Mouse (Mus musculus) left cerebral cortex, postnatal 36 days (tissue): Measurements from ENCODE around the gene Tor1b. TPM values are rescaled to one million over a fixed set of nuclear protein-coding genes. Genes with fewer than 3 reads are reported as not detected.
"Not testable (repeated sequence)": the region's sequence is repeated elsewhere in the genome, so short reads cannot be mapped to it uniquely, and the experiment has no call there.

Experiments used
- DNase-seq, 2 experiments: peaks; one replicate each; pipeline ENCODE4 v3.0.0; 2021 to 2022; ENCODE audit warnings: low spot score in 2 of 2, mixed read lengths in 1 of 2
- intact Hi-C: fragments of 180-260 bp; cut with DNase I; formaldehyde crosslinking; loops from one replicate; pipeline ENCODE4 v1.15.1; 2025
- total RNA-seq, 2 experiments: library from RNA; stranded (reverse); gene quantifications; 2 replicates each; pipeline ENCODE4 v1.2.3; 2021

Gene Tor1b
- total RNA-seq, result 10 to 100 TPM; 28.4 to 31.8 TPM

GRCm38 (mm10) chr2:30952824-30953490, at the start of gene Tor1b:
TSS of gene Tor1b (plus strand) at chr2:30952959.
- peak; percentile 87 for DNase-seq
- intact Hi-C loops, result no loop called here

GRCm38 (mm10) chr2:30904231-30904630, 48.5 kb upstream of the Tor1b start:
- DNase-seq, result no peak
- intact Hi-C loops, result no loop called here

- intact Hi-C loops, result no loop called here
- no peak for DNase-seq
Measured at GRCm38 (mm10) chr2:30904991-30905390, 47.8 kb upstream of the Tor1b start.

- intact Hi-C loops, result no loop called here
- DNase-seq, result no peak
Measured at GRCm38 (mm10) chr2:30905906-30906305, 46.9 kb upstream of the Tor1b start.

GRCm38 (mm10) chr2:30906641-30907040, 46.1 kb upstream of the Tor1b start:
- DNase-seq, result no peak
- intact Hi-C loops, result no loop called here

- DNase-seq, result no peak
- intact Hi-C loops, result no loop called here
Measured at GRCm38 (mm10) chr2:30912291-30912773, 40.4 kb upstream of the Tor1b start.

- no peak for DNase-seq
- intact Hi-C loops, result no loop called here
Measured at GRCm38 (mm10) chr2:30913022-30913421, 39.7 kb upstream of the Tor1b start.

GRCm38 (mm10) chr2:30914836-30915235, 37.9 kb upstream of the Tor1b start:
- intact Hi-C loops, result no loop called here
- DNase-seq, result no peak

- intact Hi-C loops, result no loop called here
- no peak for DNase-seq
Measured at GRCm38 (mm10) chr2:30915376-30915775, 37.4 kb upstream of the Tor1b start.

- intact Hi-C loops, DNase-seq: not testable (repeated sequence)
Measured at GRCm38 (mm10) chr2:30915933-30916332, 36.8 kb upstream of the Tor1b start.

- peak in 1 of 2 experiments; percentile 27 for DNase-seq
- intact Hi-C loops, result no loop called here
Measured at GRCm38 (mm10) chr2:30917649-30918048, 35.1 kb upstream of the Tor1b start.

- no peak for DNase-seq
- intact Hi-C loops, result no loop called here
Measured at GRCm38 (mm10) chr2:30918126-30918525, 34.6 kb upstream of the Tor1b start.

- DNase-seq, result no peak
- intact Hi-C loops, result no loop called here
Measured at GRCm38 (mm10) chr2:30918780-30919329, 33.9 kb upstream of the Tor1b start.

- intact Hi-C loops, result no loop called here
- DNase-seq, result peak; percentile 24 to 29
Measured at GRCm38 (mm10) chr2:30920216-30920615, 32.5 kb upstream of the Tor1b start.

GRCm38 (mm10) chr2:30923099-30923498, 29.7 kb upstream of the Tor1b start:
- DNase-seq, result no peak
- intact Hi-C loops, result no loop called here

- DNase-seq, result no peak
- intact Hi-C loops, result loop anchor here (5.0 kb wide), 1 partner anchor 98 kb away; no protein-coding TSS in a partner anchor
Measured at GRCm38 (mm10) chr2:30925181-30925580, 27.6 kb upstream of the Tor1b start.

- no peak for DNase-seq
- intact Hi-C loops, result loop anchor here (5.0 kb wide), 1 partner anchor 99 kb away; no protein-coding TSS in a partner anchor
Measured at GRCm38 (mm10) chr2:30926381-30926780, 26.4 kb upstream of the Tor1b start.

GRCm38 (mm10) chr2:30927151-30927781, 25.5 kb upstream of the Tor1b start:
- intact Hi-C loops, result loop anchor here (5.0 kb wide), 1 partner anchor 100 kb away; no protein-coding TSS in a partner anchor
- DNase-seq, result no peak

GRCm38 (mm10) chr2:30927844-30928628, 24.7 kb upstream of the Tor1b start:
- DNase-seq, result peak; percentile 65 to 77
- intact Hi-C loops, result loop anchor here (5.0 kb wide), 1 partner anchor 101 kb away; no protein-coding TSS in a partner anchor
